Comparison of ENCODE assay signal across 8 mouse cellular contexts in the genomic region with DNA sequence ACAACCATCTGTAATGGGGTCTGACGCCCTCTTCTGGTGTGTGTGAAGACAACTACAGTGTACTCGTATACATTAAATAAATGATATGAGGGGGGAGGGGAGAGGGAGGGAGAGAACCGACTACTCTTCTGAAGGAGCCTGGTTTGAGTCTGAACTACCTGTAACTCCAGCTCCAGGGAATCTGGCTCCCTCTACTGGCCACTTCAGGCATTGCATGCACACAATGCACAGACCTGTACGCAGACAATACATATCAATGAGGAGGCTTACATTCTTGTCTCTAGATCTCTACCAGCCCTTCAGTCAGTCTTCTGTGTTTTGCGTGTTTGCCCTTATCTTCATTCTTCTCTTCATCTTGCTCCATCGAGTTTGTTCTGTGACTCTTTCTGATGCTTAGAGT.
DNase-seq lines count a peak whose midpoint lies in the region; ATAC-seq and TF ChIP-seq lines count a peak whose summit lies in the region.

No protein-coding gene starts in this region.

- DNase-seq in adrenal gland, adult (ENCODE audit: inconsistent age in 2 of 2, low spot score in 1 of 2): peak; percentile 8 to 58
- DNase-seq in adrenal gland, adult 8-10 months: no peak
- DNase-seq in layer of hippocampus, adult 2 months (ENCODE audit: low spot score in 2 of 2): no peak
- no peak for DNase-seq in layer of hippocampus, postnatal 14 days (ENCODE audit: low spot score in 2 of 2)
- peak; percentile 82 for DNase-seq in R1 (ENCODE audit: low read depth, low spot score)
- DNase-seq in liver, postnatal 0 days: peak; percentile 40
- no peak for DNase-seq in left cerebral cortex, adult 11 months (ENCODE audit: low spot score)

- no peak overlapping the region for H3K27ac ChIP-seq in layer of hippocampus, adult 2 months
- no peak overlapping the region for H3K27ac ChIP-seq in liver, postnatal 0 days (ENCODE audit: low read depth)

- WGBS in liver, postnatal 0 days (ENCODE audit: insufficient replicate concordance): 65% methylated on average over 6 of the region's 6 CpGs

- no peak for TF ChIP-seq EP300 in liver, postnatal 0 days (IDR thresholded peaks at IDR 0.05; ENCODE audit: low read depth)

- H3K4me1 ChIP-seq in liver, postnatal 0 days (ENCODE audit: insufficient read depth): no peaks in the 10 kb centered on the region

- no peak overlapping the region for H3K4me3 ChIP-seq in layer of hippocampus, adult 2 months
- no peak overlapping the region for H3K4me3 ChIP-seq in liver, postnatal 0 days (ENCODE audit: low read depth, low read length)

- H3K9ac ChIP-seq in liver, postnatal 0 days (replicated peaks): no peak overlapping the region

- peak; percentile 74 for TF ChIP-seq CTCF in layer of hippocampus, adult 2 months (conservative IDR thresholded peaks at IDR 0.05)
- peak; percentile 68 for TF ChIP-seq CTCF in liver, postnatal 0 days (IDR thresholded peaks at IDR 0.05; ENCODE audit: low read depth)

- no peaks in the 10 kb centered on the region for H3K9me3 ChIP-seq in liver, postnatal 0 days (ENCODE audit: low read length)

- no peaks in the 10 kb centered on the region for H3K27me3 ChIP-seq in liver, postnatal 0 days (ENCODE audit: insufficient read depth, low read length)

- ATAC-seq in liver, postnatal 0 days: no peak
- ATAC-seq in erythroid progenitor cell, adult 5-6 weeks (replicated peaks; ENCODE audit: low FRiP score, poor library complexity, severe bottlenecking): no peak

- H3K4me2 ChIP-seq in liver, postnatal 0 days (ENCODE audit: low read depth, low read length): no peak overlapping the region

- H3K36me3 ChIP-seq in liver, postnatal 0 days (replicated peaks; ENCODE audit: insufficient read depth, low read length): no peaks in the 10 kb centered on the region

Comparison
In these comparisons a context has a peak if more than half of its experiments do, and no peak if none do; other contexts are left out.
1. DNase-seq: peak in adrenal gland, adult (2 of 2), R1 (single experiment) and liver, postnatal 0 days (single experiment); none in adrenal gland, adult 8-10 months (single experiment), layer of hippocampus, adult 2 months (0 of 2), layer of hippocampus, postnatal 14 days (0 of 2) and left cerebral cortex, adult 11 months (single experiment).